Mouse (Mus musculus): ENCODE measurements at regions not wholly inside any gene's neighbourhood (a gene's known extent, or its start where the extent isn't known, plus 50 kb on each side); places are given as distances from the start of the nearest gene placed in this dataset.
A peak's percentile ranks its signal among the peaks of the same experiment; 100 is the strongest.

DNA sequence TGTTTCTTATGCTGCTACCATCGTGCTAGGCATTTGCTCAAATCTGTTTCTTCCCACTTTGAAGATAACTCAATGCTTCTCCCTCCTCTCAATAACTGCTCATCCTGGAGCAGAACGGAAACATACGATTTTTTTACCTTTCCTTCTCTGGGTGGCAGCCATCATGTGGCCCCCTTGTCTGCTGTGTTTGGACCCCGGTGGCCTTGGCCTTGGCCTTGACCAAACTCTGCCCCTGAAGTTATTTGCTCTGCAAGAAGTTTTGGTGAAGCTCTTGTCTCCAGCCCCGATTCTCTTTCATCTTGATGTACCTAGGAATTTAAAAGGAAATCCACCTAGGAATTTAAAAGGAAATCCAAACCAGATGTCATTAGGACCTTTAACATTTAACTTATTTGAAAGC, 261.2 kb upstream of the Castor2 start:
- intact Hi-C loops (cut with DNase I), result no loop called here
- no peak for DNase-seq (ENCODE audit: extremely low spot score in 1 of 2, low spot score in 2 of 2)
- Histone ChIP-seq H3K27ac (no peak overlapping the region), H3K4me3 (no peak overlapping the region)
- TF ChIP-seq CTCF (IDR thresholded peaks at IDR 0.05), result no peak

DNA sequence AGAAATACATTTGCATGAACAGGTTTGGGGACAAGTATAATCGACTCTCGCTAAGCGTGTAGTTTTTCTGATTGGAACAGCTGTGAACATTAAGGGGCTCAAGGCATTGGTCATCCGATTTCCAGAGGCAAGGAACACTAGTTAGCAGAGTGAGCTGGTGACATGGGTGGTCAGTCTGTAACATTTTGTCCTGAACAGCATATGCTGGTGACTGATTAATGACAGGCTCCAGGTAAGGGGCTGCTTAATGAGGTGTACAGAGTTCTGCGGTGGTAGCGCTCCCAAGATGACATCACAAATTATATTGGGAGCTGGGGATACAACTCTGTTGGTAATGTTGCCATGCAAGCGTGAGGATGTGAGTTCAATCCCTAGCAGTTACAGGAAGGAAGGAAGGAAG, 266.3 kb upstream of the Castor2 start:
- Histone ChIP-seq H3K27ac (no peak overlapping the region), H3K4me3 (no peak overlapping the region)
- intact Hi-C loops (cut with DNase I), result no loop called here
- DNase-seq (ENCODE audit: extremely low spot score in 1 of 2, low spot score in 2 of 2), result no peak
- TF ChIP-seq CTCF (IDR thresholded peaks at IDR 0.05), result no peak

DNA sequence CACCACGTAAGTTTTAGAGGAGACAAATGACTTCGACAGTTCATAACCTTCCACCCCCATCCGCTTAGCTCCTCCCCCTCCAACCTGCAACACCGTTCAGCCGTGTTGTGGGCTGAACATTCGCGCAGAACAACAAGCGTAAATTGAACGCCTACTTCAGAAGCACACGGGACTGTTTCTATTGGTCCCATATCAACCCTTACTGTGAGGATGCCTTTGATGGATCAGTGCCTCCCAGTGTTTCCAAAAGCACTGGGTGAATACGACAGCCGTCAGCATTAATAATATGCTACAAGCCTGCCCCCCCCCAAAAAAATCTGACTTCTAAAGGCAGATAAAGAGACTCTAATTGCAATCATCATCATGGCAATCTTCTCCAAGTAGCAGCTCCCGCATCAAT, 271.3 kb upstream of the Castor2 start:
- DNase-seq (ENCODE audit: extremely low spot score in 1 of 2, low spot score in 2 of 2), result no peak
- no peak overlapping the region for H3K4me3 ChIP-seq
- H3K27ac ChIP-seq, result no peak overlapping the region
- no peak for TF ChIP-seq CTCF (IDR thresholded peaks at IDR 0.05)
- intact Hi-C loops (cut with DNase I), result no loop called here

- DNase-seq (ENCODE audit: extremely low spot score in 1 of 2, low spot score in 2 of 2), result no peak
- Histone ChIP-seq H3K4me3 (no peak overlapping the region), H3K27ac (no peak overlapping the region)
- TF ChIP-seq CTCF (IDR thresholded peaks at IDR 0.05), result no peak
- intact Hi-C loops (cut with DNase I), result no loop called here
These were observed 275.6 kb upstream of the Castor2 start for GRCm38 (mm10) chr5:133823871-133824270.

DNA sequence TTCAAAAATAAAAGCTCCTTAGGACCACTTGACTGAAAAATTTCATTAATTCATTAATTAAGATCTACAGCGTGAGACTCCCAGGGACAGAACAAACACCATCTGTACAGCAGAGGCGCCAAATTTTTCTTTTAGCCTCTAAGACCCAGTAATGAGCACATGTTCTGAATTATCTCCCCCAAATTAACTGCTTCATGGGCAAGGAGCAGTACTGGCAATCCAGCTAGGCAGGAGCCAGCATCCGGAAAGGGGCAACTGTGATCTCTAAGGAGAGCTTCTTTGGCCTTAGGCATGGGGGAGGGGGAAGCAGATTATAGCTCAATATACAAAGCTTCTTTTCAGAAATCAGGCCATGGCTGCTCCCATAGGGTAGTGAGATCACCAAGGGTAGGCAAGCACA, 278.2 kb upstream of the Castor2 start:
- TF ChIP-seq CTCF (IDR thresholded peaks at IDR 0.05), result no peak
- intact Hi-C loops (cut with DNase I), result no loop called here
- no peak overlapping the region for H3K4me3 ChIP-seq
- H3K27ac ChIP-seq, result no peak overlapping the region
- DNase-seq (ENCODE audit: extremely low spot score in 1 of 2, low spot score in 2 of 2), result no peak

GRCm38 (mm10) chr5:133815462-133815861, 284.0 kb upstream of the Castor2 start:
- TF ChIP-seq CTCF (IDR thresholded peaks at IDR 0.05), result peak; percentile 23
- H3K4me3 ChIP-seq, result no peak overlapping the region
- H3K27ac ChIP-seq, result no peak overlapping the region
- intact Hi-C loops (cut with DNase I), result loop anchor here (5.0 kb wide), 1 partner anchor 82 kb away; no protein-coding TSS in a partner anchor
- no peak for DNase-seq (ENCODE audit: extremely low spot score in 1 of 2, low spot score in 2 of 2)

DNA sequence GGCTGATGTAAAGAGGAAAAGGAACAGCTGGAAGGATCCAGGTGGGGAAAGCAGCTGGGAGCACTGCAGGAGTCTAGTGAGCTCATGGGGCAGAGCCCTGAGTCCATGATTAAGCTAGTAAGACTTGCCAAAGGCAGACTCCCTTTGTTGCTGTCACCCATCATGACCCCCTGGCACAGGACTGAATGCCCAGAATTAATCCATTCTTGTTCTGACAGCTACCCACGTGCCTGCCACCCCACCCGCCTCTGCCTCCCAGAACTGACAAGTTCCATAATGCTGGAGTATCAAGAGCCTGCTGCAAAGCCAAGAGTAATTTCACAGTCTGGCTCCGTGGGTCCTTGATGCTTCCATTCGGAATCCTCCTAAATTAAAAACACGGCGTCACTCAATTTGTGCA, 285.1 kb upstream of the Castor2 start:
- no peak overlapping the region for H3K4me3 ChIP-seq
- DNase-seq (ENCODE audit: extremely low spot score in 1 of 2, low spot score in 2 of 2), result peak in 1 of 2 experiments; percentile 13
- TF ChIP-seq CTCF (IDR thresholded peaks at IDR 0.05), result no peak
- intact Hi-C loops (cut with DNase I), result no loop called here
- no peak overlapping the region for H3K27ac ChIP-seq

DNA sequence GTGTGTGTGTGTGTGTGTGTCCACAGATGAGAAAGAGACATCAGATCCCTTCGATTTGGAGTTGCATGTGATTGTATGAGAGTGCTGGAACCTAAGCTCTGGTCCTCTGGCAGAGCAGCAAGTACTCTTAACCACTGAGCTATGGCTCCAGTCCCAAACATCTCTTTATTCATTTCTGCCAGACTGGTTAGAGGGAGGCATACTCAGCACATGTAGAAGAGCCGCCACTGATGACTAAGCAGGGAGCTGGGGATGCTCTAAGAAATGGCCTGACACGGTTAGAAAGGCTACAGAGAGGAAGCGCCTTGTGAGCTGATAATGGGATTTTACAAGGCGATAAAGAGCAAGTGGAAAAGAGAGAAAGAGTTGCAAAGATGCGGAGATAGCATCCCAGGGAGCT, 287.3 kb upstream of the Castor2 start:
- DNase-seq (ENCODE audit: extremely low spot score in 1 of 2, low spot score in 2 of 2), result no peak
- Histone ChIP-seq H3K27ac (no peak overlapping the region), H3K4me3 (no peak overlapping the region)
- intact Hi-C loops (cut with DNase I), result no loop called here
- no peak for TF ChIP-seq CTCF (IDR thresholded peaks at IDR 0.05)

DNA sequence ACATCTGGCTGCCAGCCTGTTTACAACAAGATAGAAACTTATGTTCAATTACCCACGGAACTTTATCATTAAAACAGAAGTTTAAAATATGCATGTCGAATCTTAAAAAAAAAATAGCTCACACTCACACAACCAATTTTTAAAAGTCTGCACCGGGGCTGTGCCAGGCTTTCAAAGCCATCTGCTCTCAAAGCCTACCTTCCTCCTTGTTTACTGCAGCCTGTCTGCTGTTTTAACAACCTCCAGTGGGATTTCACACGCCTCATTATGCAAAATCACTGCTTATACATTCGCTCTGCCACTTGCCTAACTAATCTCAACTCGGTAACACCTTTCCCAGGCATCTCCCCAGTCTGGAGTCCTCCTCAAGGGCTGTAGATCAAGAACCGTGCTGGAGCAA, 292.6 kb upstream of the Castor2 start:
- no peak for TF ChIP-seq CTCF (IDR thresholded peaks at IDR 0.05)
- no peak for DNase-seq (ENCODE audit: extremely low spot score in 1 of 2, low spot score in 2 of 2)
- H3K27ac ChIP-seq, result no peak overlapping the region
- no peak overlapping the region for H3K4me3 ChIP-seq
- intact Hi-C loops (cut with DNase I), result loop anchor here (10.0 kb wide), 1 partner anchor 198 kb away; no protein-coding TSS in a partner anchor

GRCm38 (mm10) chr5:133802001-133802400, 297.5 kb upstream of the Castor2 start:
- DNase-seq (ENCODE audit: extremely low spot score in 1 of 2, low spot score in 2 of 2), result no peak
- no peak overlapping the region for H3K4me3 ChIP-seq
- no peak overlapping the region for H3K27ac ChIP-seq
- intact Hi-C loops (cut with DNase I), result loop anchor here (10.0 kb wide), 1 partner anchor 203 kb away; no protein-coding TSS in a partner anchor
- peak; percentile 63 for TF ChIP-seq CTCF (IDR thresholded peaks at IDR 0.05)

GRCm38 (mm10) chr5:133795638-133796037, 303.9 kb upstream of the Castor2 start:
- no peak overlapping the region for H3K4me3 ChIP-seq
- peak; percentile 50 to 69 for DNase-seq (ENCODE audit: extremely low spot score in 1 of 2, low spot score in 2 of 2)
- peak; percentile 86 for TF ChIP-seq CTCF (IDR thresholded peaks at IDR 0.05)
- intact Hi-C loops (cut with DNase I), result loop anchor here (5.0 to 10.0 kb wide), 3 partner anchors 1251 to 1681 kb away; partner anchors contain the start of gene Auts2
- no peak overlapping the region for H3K27ac ChIP-seq

DNA sequence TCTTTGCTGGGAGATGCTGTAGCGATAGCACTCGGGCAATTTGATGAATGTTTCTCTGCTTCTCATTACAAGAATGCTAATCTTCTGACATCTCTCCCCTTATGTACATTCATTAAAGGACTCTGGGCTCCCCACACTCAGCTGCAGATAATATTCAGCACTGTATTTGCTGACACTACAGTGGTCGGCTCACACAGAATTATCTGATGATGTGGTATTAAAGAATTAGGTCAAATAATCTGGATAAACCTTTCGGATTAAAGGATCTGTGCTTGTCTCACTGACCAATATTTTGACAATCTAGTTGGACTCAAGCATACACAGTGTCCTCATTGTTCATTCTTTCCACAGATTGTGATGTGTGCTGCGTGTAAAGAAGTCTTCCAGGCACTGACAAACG, 308.8 kb upstream of the Castor2 start:
- TF ChIP-seq CTCF (IDR thresholded peaks at IDR 0.05), result no peak
- intact Hi-C loops (cut with DNase I), result loop anchor here (10.0 kb wide), 2 partner anchors 1246 to 1676 kb away; partner anchors contain the start of gene Auts2
- no peak overlapping the region for H3K27ac ChIP-seq
- DNase-seq (ENCODE audit: extremely low spot score in 1 of 2, low spot score in 2 of 2), result no peak
- H3K4me3 ChIP-seq, result no peak overlapping the region

- no peak for DNase-seq (ENCODE audit: extremely low spot score in 1 of 2, low spot score in 2 of 2)
- no peak overlapping the region for H3K4me3 ChIP-seq
- no peak overlapping the region for H3K27ac ChIP-seq
- intact Hi-C loops (cut with DNase I), result no loop called here
- TF ChIP-seq CTCF (IDR thresholded peaks at IDR 0.05), result no peak
These were observed 311.5 kb upstream of the Castor2 start for GRCm38 (mm10) chr5:133788006-133788405.

Measured in left cerebral cortex, adult 2 months (tissue).